Mouse (Mus musculus): ENCODE results near the gene Gnaq.

DNA sequence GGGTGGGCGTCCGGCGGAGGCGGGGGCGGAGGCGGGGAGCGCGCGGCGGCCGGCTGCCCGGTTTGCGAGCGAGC is at the start of gene Gnaq:
- TF ChIP-seq CTCF (IDR thresholded peaks at IDR 0.05; ENCODE audit: control insufficient read depth, insufficient read depth, low read length): no peak
- no peak for TF ChIP-seq POLR2A (IDR thresholded peaks at IDR 0.05; ENCODE audit: borderline replicate concordance, control insufficient read depth, low read depth, low read length)
